Mouse (Mus musculus) G1E (cell line): ENCODE data around the gene Tmem230. TPM values are rescaled to one million over a fixed set of nuclear protein-coding genes. Genes with fewer than 3 reads are reported as not detected.

Experiments used
- ATAC-seq: 2 replicates; pipeline ENCODE4 v1.8.0; 2016; ENCODE audit warnings: mild to moderate bottlenecking; ENCODE audit not compliant: insufficient number of reproducible peaks, poor library complexity, low FRiP score, severe bottlenecking; ENCODE audit errors: extremely low read depth
- DNase-seq: peaks from one replicate; pipeline ENCODE4 v3.0.0; 2012; ENCODE audit warnings: low spot score
- H3K27me3 ChIP-seq: 2 replicates; pipeline ENCODE4 v1.6.1; 2012; ENCODE audit warnings: mild to moderate bottlenecking, low read length, inconsistent platforms; ENCODE audit not compliant: insufficient read depth
- H3K36me3 ChIP-seq: replicated peaks from 2 replicates; pipeline ENCODE3; 2012; ENCODE audit warnings: mild to moderate bottlenecking, inconsistent platforms
- H3K4me1 ChIP-seq: 2 replicates; pipeline ENCODE4 v1.6.1; 2012; ENCODE audit warnings: low read depth, low read length, inconsistent platforms, mixed read lengths; ENCODE audit not compliant: insufficient read depth
- H3K4me3 ChIP-seq: 2 replicates; pipeline ENCODE4 v1.5.1; 2012; ENCODE audit warnings: low read depth, mild to moderate bottlenecking, inconsistent platforms, low read length, moderate library complexity, mixed read lengths
- H3K9me3 ChIP-seq: replicated peaks from 2 replicates; pipeline ENCODE4 v1.6.1; 2012; ENCODE audit warnings: inconsistent platforms
- CTCF ChIP-seq: IDR thresholded peaks from 2 replicates; pipeline ENCODE4 v1.5.1; 2012; ENCODE audit warnings: low read depth, low read length, inconsistent platforms, mixed read lengths
- GATA1 ChIP-seq: IDR thresholded peaks from 2 replicates; pipeline ENCODE4 v1.6.1; 2012; ENCODE audit warnings: borderline replicate concordance, low read length, inconsistent platforms, mixed read lengths
- GATA2 ChIP-seq: IDR thresholded peaks from 2 replicates; pipeline ENCODE4 v1.6.1; 2012; ENCODE audit warnings: low read depth, low read length, inconsistent platforms, borderline replicate concordance
- POLR2AphosphoS5 ChIP-seq: IDR thresholded peaks from 2 replicates; pipeline ENCODE4 v1.6.1; 2012; ENCODE audit warnings: low read depth, low read length, inconsistent platforms; ENCODE audit not compliant: insufficient replicate concordance
- TAL1 ChIP-seq: conservative IDR thresholded peaks from 2 replicates; pipeline ENCODE4 v1.6.1; 2012; ENCODE audit warnings: low read depth, low read length, inconsistent platforms, mixed read lengths
- polyA plus RNA-seq: library from polyadenylated mRNA; stranded (reverse); fragments of >175 nt; gene quantifications from 2 replicates; pipeline ENCODE4 v1.2.3, GENCODE M21; 2012
- total RNA-seq, 2 experiments: library from RNA; stranded (forward) in 1 of 2; stranded (reverse) in 1 of 2; fragments of 200-1000 nt in 1 of 2; fragments of >200 nt in 1 of 2; fragmentation: Nextera tagmentation in 1 of 2; gene quantifications; 2 replicates each; pipeline ENCODE4 v1.2.3; 2014 to 2017

Gene Tmem230
- total and polyA plus RNA-seq, 3 experiments: 37.1 to 113 (median 41.6) TPM

GRCm38 (mm10) chr2:132198017-132198933 lies 49.3 kb downstream of the Tmem230 start:
- Histone ChIP-seq H3K9me3 (no peaks in the 10 kb centered on the region), H3K27me3 (peaks cover 8% of the 10 kb centered on the region), H3K4me1 (no peaks in the 10 kb centered on the region), H3K36me3 (no peaks in the 10 kb centered on the region), H3K4me3 (no peak overlapping the region)
- DNase-seq (no peak), ATAC-seq (no peak)
- TF ChIP-seq CTCF (no peak), TAL1 (no peak), GATA1 (no peak), POLR2AphosphoS5 (no peak), GATA2 (no peak)

- DNase-seq (no peak), ATAC-seq (no peak)
- H3K27me3 ChIP-seq: peaks cover 11% of the 10 kb centered on the region
- H3K9me3 ChIP-seq: no peaks in the 10 kb centered on the region
- no peaks in the 10 kb centered on the region for H3K36me3 ChIP-seq
- TF ChIP-seq POLR2AphosphoS5: no peak
- TF ChIP-seq CTCF: no peak
- TF ChIP-seq GATA1: no peak
- TF ChIP-seq TAL1: no peak
- TF ChIP-seq GATA2: no peak
- no peaks in the 10 kb centered on the region for H3K4me1 ChIP-seq
- no peak overlapping the region for H3K4me3 ChIP-seq
Observed at GRCm38 (mm10) chr2:132195602-132196001, 52.0 kb downstream of the Tmem230 start.

GRCm38 (mm10) chr2:132190602-132191161 lies 56.9 kb downstream of the Tmem230 start:
- DNase-seq: no peak
- ATAC-seq: no peak
- H3K4me3 ChIP-seq: no peak overlapping the region
- no peaks in the 10 kb centered on the region for H3K4me1 ChIP-seq
- peaks cover 5% of the 10 kb centered on the region for H3K27me3 ChIP-seq
- H3K9me3 ChIP-seq: no peaks in the 10 kb centered on the region
- TF ChIP-seq TAL1: no peak
- TF ChIP-seq GATA1: no peak
- TF ChIP-seq GATA2: no peak
- no peak for TF ChIP-seq POLR2AphosphoS5
- no peak for TF ChIP-seq CTCF
- no peaks in the 10 kb centered on the region for H3K36me3 ChIP-seq

Other genes with a start within 250 kb of the Tmem230 start
- 0.30 TPM in 1 of 2 replicates, not detected in the other for gene Rassf2, start 217.5 kb downstream of the Tmem230 start, total RNA-seq (2014; fragmentation: Nextera tagmentation)
- 1.1 and 1.2 TPM in 2 replicates for gene Rassf2, start 217.5 kb downstream of the Tmem230 start, total RNA-seq (2017)
- 0.03 and 0.11 TPM in 2 replicates for gene Rassf2, start 217.5 kb downstream of the Tmem230 start, polyA plus RNA-seq
- 8.5 and 12.5 TPM in 2 replicates for gene Slc23a2, start 102.7 kb downstream of the Tmem230 start, total RNA-seq (2014; fragmentation: Nextera tagmentation)
- 6.9 and 13.4 TPM in 2 replicates for gene Slc23a2, start 102.7 kb downstream of the Tmem230 start, total RNA-seq (2017)
- gene Slc23a2, start 102.7 kb downstream of the Tmem230 start, polyA plus RNA-seq: 2.1 and 2.6 TPM in 2 replicates
- 249 and 267 TPM in 2 replicates for gene Pcna, start 5.5 kb upstream of the Tmem230 start, total RNA-seq (2014; fragmentation: Nextera tagmentation)
- gene Pcna, start 5.5 kb upstream of the Tmem230 start, total RNA-seq (2017): 520 and 531 TPM in 2 replicates
- 38.5 and 77.8 TPM in 2 replicates for gene Pcna, start 5.5 kb upstream of the Tmem230 start, polyA plus RNA-seq
- gene Cds2, start 15.3 kb upstream of the Tmem230 start, total RNA-seq (2014; fragmentation: Nextera tagmentation): 15.8 and 26.6 TPM in 2 replicates
- 17.6 and 19.6 TPM in 2 replicates for gene Cds2, start 15.3 kb upstream of the Tmem230 start, total RNA-seq (2017)
- gene Cds2, start 15.3 kb upstream of the Tmem230 start, polyA plus RNA-seq: 8.6 and 12.6 TPM in 2 replicates
- gene Prokr2, start 137.6 kb upstream of the Tmem230 start, total RNA-seq (2014; fragmentation: Nextera tagmentation): not detected in 2 replicates
- gene Prokr2, start 137.6 kb upstream of the Tmem230 start, total RNA-seq (2017): 0.12 and 0.22 TPM in 2 replicates
- gene Prokr2, start 137.6 kb upstream of the Tmem230 start, polyA plus RNA-seq: not detected in 2 replicates